Mouse (Mus musculus) left cerebral cortex, adult 8-10 months (tissue): ENCODE results near the gene St3gal3. TPM values are rescaled to one million over a fixed set of nuclear protein-coding genes. Genes with fewer than 3 reads are reported as not detected.
A peak's percentile ranks its signal among the peaks of the same experiment; 100 is the strongest.

Experiments used
- DNase-seq, 2 experiments: peaks; one replicate each; pipeline ENCODE4 v3.0.0; 2022; ENCODE audit warnings: low spot score in 2 of 2
- total RNA-seq, 4 experiments: library from RNA; stranded (reverse); gene quantifications; 2 replicates each; pipeline ENCODE4 v1.2.4; 2022

The St3gal3 gene
- total RNA-seq, 4 experiments from 2014 or later: 42.0 to 46.8 (median 44.5) TPM

DNA sequence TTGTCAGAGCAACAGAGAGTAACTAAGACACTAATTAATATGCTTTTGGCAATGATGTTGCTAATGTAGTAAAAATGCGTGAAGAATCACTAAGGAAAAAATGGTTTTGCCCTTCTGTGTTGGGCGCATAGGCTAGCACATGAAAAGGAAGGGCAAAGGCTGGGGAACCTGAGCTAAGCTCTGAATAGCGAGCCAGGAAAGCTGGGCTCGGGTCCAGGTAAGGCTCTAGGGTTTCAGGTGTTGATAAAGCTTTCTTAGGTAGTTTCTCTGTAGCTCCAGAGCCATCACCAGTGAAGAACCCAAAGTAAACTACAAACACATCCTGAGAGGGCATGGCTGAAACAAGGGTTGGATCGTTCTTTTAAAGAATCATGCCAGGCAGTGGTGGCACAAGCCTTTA, 6.8 kb upstream of the St3gal3 start:
- DNase-seq: no peak

DNA sequence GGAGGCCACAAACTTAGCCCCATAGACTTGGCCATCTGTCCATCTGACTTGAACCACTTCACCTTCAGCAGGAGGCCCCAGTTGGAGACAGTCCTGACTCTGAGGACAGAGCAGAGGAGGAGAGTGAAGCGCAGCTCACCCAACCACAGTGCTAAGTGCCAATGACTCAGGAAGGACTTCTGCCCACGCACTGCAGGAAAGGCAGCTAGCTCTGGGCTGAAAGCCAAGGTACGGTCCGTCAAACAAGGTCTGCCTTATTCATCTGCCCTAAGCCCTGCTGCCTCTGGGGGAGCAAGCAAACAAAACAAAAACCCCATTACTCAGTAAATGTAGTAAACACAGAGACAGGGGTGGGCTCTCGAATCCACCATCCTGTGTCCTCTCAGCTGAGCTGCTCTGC, 4.2 kb upstream of the St3gal3 start:
- peak in 1 of 2 experiments; percentile 73 for DNase-seq

DNA sequence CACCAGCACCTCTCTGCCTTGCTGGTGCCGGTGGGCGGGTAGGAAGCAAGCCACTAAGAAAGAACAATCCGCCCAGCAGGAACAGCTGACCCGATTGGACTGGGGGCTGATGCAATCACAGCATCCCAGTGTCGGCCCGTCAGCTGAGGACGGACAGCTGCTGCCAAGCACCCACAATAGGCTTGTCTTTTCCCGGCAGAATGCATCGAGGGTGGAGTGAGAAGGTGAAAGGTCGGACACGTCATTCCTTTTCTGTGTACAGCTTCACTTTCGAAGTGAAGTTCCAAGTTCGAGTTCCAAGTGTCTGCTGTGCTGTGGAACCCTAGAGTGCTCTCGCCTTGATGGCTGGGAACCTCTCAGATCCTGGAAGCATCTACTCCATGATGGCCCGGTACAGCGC, 3.1 kb upstream of the St3gal3 start:
- peak in 1 of 2 experiments; percentile 61 for DNase-seq

DNA sequence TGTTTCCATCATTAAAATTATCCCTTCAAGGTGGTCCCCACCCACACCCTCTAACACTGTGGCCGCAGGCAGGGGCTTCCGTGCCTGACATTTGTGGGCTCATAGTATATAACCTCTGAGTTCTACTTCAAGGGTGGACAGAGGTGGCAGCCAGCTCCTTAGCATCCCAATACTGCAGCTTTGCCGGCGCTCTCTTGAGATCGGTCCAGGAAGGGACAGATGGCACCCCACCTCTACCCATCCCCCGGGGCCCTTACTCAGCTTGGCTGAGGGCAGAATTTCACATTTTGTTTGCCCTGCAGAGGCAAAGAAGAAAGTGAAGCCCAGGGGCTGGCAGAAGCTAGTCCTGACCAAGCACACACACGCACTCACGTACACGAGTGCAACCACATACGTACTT, 2.6 kb upstream of the St3gal3 start:
- DNase-seq: no peak

- no peak for DNase-seq
These were observed 700 bp upstream of the St3gal3 start for GRCm38 (mm10) chr4:118135414-118135813.

DNA sequence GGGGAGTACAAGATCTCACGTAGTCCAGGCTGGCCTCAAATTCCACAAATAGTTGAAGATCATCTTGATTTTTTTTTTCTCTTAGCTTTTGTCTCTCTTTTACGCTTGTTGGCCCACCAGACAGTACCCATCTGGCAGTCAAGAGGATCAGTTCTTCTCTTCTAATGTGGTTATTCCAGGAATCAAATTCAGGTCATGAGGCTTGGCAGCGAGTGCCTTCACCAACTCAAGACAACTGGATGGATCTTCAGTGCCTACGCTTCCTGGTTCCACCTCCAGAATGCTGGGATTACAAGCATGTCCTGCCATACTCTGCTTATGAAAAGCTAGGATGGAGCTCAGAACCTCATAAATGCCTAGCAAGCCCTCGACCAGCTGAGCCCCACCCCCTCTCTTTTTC, 3.4 kb downstream of the St3gal3 start:
- DNase-seq: no peak

DNA sequence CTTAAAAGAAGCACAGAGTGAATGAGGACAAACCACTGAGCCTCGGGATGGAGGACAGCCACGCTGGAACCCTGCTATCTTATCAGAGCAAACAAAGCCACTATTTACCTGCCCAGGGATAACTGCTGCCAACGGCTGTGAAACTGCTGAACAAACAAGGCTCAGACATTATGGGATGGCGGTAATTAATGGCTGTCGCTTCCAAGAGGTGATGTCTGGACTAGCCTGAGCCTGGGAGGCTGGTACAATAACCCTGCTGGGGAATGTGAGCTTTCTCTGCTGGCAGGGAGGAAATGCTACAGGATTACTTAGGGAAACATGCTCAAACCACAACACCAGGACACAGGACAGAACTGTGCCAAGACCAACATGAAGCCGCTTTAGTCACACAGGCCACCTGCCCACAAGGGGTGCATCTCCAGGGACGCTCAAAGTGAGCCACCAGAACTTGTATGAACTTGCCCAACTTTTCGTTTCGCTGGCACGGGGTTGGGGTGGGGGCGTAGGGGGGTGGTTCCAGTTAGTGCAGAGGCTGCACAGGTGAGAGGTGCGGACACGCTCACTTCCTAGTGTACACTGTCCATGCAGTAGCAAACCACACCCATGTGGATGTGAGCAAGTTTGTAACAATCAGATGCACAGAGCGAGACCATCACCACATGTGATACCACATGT, 11.5 kb downstream of the St3gal3 start:
- no peak for DNase-seq

- no peak for DNase-seq
These were observed 12.6 kb downstream of the St3gal3 start for GRCm38 (mm10) chr4:118122078-118122477.

- no peak for DNase-seq
These were observed 17.1 kb downstream of the St3gal3 start for GRCm38 (mm10) chr4:118117565-118117964.

DNA sequence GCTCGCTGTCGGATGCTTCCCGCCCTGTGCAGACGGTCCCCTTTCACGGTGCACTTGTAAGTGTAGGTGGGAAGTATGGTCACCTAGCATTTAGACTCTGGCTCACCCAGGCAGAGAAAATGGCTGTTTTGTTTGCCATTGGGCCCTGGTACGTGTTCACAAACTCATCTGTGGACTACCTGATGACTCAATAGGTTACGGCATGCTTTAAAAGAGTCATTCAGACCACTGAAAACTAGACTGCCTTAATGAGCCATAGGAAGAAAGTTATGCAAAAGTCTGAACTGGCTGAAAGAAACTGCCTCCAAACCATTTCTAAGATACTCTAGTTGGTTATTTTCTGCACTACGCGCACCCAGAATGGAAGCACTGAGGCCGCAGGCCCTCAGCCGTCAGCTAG, 18.6 kb downstream of the St3gal3 start:
- DNase-seq: no peak

- no peak for DNase-seq
These were observed 19.6 kb downstream of the St3gal3 start for GRCm38 (mm10) chr4:118115132-118115531.

- no peak for DNase-seq
These were observed 22.1 kb downstream of the St3gal3 start for GRCm38 (mm10) chr4:118112601-118113000.

DNA sequence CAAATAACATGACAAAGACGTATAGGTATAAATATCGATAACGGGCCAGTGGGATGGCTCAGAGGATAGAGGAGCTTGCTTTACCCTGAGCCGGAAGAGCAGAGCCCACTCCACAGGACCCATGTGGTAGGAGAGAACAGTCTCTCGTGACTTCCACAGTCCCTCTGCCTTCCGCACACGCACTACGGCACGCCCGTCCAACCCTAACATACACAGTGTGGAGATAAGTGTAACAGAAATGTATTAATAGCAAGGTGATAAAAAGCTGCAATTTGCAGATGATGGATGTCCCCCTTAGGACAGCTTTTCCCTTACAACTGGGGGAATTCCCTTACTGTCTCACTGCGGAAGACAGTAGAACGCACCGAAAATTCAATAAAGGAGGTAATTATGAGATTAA, 25.1 kb downstream of the St3gal3 start:
- DNase-seq: no peak

GRCm38 (mm10) chr4:118108779-118109178, 25.9 kb downstream of the St3gal3 start:
- no peak for DNase-seq

DNA sequence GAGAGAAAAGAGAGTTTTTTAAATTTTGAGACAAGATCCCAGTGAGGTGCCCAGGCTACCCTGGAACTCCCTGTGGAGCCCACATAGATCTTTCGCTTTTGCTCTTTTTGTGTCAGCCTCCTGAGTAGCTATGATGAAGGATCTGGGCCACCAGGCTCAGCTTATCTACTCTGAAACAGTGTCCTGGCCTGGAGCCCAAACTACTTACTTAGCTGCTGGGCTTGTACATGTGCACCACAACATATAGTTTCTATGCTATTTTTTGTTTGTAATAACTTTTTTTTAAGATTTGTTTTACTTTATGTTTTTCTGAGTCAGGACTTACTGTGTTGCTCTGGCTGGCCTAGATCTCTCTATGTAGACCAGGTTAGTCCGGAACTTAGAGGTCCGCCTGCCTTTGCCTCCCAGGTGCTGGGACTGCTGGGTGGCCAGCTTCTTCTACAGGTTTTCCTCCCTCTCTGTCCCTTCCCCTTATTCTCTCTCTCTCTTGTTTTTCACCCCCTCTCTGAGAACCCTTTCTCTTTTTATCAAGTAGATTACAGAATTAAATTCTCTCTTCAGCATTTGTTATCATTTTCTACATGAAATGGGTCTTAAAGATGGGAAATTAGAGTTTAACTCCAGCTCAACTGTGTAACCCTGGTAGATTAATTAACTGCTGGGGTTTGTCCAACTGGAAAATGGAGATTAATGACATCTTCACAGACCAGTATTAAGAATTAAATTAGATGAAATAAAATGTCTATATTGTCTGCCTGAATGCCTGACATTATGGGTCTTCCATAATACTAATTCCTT, 29.3 kb downstream of the St3gal3 start:
- DNase-seq: no peak

DNA sequence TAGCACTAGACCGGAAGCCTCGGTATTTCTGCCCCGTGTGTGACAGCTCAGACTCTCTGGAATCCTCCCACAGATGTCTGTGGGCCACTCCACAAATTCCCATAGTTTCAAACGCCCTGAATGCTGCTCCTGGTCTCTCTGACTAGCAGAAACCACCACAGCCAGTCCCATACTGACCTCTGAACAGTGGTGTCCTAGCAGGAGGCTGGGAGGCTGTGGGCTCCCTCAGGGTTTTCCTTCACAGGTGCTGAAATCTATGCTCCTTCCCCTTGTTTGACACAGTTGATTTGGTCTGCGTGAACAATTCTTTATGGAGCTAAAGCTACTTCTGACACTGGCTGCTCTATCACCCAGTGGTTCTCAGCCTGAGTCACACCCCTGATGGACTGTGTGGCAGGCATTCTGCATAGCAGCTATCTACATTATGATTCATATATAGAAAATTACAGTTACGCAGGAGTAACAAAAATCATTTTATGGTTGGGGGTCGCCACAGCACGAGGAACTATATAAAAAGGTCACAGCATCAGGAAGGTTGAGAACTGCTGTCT, 31.4 kb downstream of the St3gal3 start:
- DNase-seq: no peak

GRCm38 (mm10) chr4:118101497-118101896, 33.2 kb downstream of the St3gal3 start:
- DNase-seq: no peak

DNA sequence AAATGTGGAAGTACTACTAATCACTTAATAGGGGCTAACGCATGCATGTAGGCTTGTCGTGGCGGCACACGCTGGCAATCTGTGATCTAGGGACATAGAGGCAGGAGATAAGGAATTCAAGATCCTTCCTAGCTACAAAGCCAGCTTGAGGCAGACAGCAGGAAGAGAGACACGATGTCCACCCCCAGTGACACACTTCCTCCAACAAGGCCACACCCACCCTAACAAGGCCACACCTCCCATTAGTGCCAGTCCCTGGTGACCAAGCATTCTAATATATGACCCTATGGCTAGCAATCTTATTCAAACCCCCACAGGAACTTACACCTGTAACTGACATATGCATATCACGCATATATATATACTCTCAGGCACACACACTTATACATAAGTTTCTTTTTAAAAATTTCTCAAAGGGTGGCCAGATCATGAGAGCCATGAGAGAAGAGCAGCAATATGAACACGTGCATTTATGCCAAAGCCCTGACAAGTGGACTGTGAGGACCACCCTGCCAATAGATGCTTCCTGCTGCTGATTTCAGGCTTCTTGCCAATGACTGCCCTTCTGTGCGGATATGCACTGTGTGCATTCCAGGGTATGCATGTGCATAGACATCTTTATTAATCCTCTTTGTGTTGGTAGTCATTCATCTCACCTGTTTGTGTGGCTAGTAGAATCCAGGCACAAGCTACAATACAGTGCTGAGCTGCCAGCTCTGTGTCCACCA, 34.9 kb downstream of the St3gal3 start:
- no peak for DNase-seq

- no peak for DNase-seq
These were observed 36.1 kb downstream of the St3gal3 start for GRCm38 (mm10) chr4:118098571-118098970.

GRCm38 (mm10) chr4:118096069-118096468, 38.6 kb downstream of the St3gal3 start:
- DNase-seq: no peak

- DNase-seq: no peak
These were observed 41.8 kb downstream of the St3gal3 start for GRCm38 (mm10) chr4:118092784-118093457.
